Mouse (Mus musculus) liver, postnatal 0 days (tissue): ENCODE measurements around the gene Ube2z.

Source experiments
- CTCF ChIP-seq: sonication (generic); IDR thresholded peaks from 2 replicates; pipeline ENCODE4 v1.5.1; 2016; ENCODE audit warnings: antibody characterized with exemption, low read depth
- EP300 ChIP-seq: IDR thresholded peaks from 2 replicates; pipeline ENCODE4 v1.6.1; 2016; ENCODE audit warnings: antibody characterized with exemption, low read depth, mild to moderate bottlenecking

- TF ChIP-seq EP300 (no peak; the same call in 1 of the 2 replicates), CTCF (no peak)
Observed at GRCm38 (mm10) chr11:96034596-96035052, 30.6 kb downstream of the Ube2z start, which contains the start of gene Snf8.
